Mouse (Mus musculus): ENCODE measurements around the gene Traip. TPM values are rescaled to one million over a fixed set of nuclear protein-coding genes. Genes with fewer than 3 reads are reported as not detected.

Traip gene
- polyA plus RNA-seq, 1 experiment from 2014 or later = 45.9 TPM

DNA sequence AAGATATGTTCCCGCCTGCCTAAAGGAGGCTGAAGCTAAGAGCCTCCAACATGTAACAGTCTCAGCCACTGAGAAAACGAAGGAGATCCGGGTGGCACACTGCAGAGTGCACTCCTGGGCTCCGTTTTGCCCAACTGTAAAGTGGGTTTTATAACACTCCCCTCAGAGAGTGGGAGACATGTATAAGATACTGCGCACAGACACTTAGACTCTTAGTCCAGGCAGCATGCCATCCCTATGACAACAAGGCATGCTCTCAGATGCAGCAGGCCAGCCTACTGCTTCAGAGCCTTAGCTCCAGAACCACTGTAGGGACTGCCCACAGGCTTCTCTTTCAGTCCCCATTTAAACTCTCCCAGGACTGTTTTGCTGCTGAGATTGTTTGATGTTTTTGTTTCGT lies 31.1 kb upstream of the Traip start:
- Histone ChIP-seq H3K36me3 (no peaks in the 10 kb centered on the region), H3K4me3 (no peak overlapping the region), H3K9me3 (replicated peaks) (no peaks in the 10 kb centered on the region), H3K27ac (no peak overlapping the region), H3K4me1 (peaks cover 18% of the 10 kb centered on the region), H3K27me3 (ENCODE audit: low read depth, poor library complexity, severe bottlenecking) (0 out of 2 replicates have a peak, but pooled peaks cover 9% of the 10 kb centered on the region)
- 84% methylated on average over 6 of the region's 6 CpGs for WGBS
- no peak for DNase-seq (ENCODE audit: low spot score)

DNA sequence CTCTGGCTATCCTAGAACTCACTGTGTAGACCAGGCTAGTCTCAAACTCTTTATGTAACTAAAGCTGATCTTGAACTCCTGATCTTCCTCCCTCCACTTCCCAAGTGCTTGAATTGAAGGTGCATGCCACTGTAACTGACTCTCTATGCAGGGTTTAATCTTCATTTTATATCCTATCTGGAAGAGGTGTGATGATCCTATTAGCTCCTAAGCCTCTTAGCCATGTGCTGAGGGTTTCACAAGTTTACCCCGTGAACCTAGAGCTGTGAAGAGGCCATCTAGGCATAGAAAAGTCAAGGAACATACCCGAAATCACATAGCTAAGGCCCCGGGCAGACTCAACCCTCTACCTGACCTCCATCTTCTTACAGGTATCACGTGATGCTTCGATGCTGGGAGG lies 30.5 kb upstream of the Traip start:
- no peak overlapping the region for H3K4me3 ChIP-seq
- H3K4me1 ChIP-seq = peaks cover 22% of the 10 kb centered on the region
- H3K9me3 ChIP-seq (replicated peaks) = no peaks in the 10 kb centered on the region
- DNase-seq (ENCODE audit: low spot score) = no peak
- H3K27me3 ChIP-seq (ENCODE audit: low read depth, poor library complexity, severe bottlenecking) = 0 out of 2 replicates have a peak, but pooled peaks cover 9% of the 10 kb centered on the region
- WGBS = 88% methylated on average over 5 of the region's 5 CpGs
- H3K36me3 ChIP-seq = no peaks in the 10 kb centered on the region
- no peak overlapping the region for H3K27ac ChIP-seq

DNA sequence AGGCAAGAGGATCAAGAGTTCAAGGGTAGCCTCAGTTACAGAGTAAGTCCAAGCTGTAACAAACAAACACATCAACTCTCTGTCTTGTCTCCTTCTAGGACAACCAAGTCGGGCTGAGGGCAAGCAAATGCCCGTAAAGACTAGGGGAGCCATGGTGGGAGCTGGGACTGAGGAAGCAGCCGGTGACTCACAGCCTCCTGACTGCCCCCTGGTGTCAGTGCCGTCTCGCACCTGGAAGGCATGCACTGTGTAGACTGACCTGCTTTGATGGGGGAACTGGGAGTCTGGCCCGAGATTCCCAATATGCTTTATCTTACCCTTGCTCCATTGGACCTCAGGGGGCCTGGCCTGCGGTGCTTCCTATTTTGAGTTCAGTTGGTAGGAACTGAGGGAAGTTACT lies 26.9 kb upstream of the Traip start:
- H3K4me3 ChIP-seq = no peak overlapping the region
- H3K9me3 ChIP-seq (replicated peaks) = no peaks in the 10 kb centered on the region
- 33% methylated on average over 7 of the region's 7 CpGs for WGBS
- no peak for DNase-seq (ENCODE audit: low spot score)
- no peak overlapping the region for H3K27ac ChIP-seq
- H3K27me3 ChIP-seq (ENCODE audit: low read depth, poor library complexity, severe bottlenecking) = no peaks in the 10 kb centered on the region
- H3K4me1 ChIP-seq = peaks cover 22% of the 10 kb centered on the region
- no peaks in the 10 kb centered on the region for H3K36me3 ChIP-seq

DNA sequence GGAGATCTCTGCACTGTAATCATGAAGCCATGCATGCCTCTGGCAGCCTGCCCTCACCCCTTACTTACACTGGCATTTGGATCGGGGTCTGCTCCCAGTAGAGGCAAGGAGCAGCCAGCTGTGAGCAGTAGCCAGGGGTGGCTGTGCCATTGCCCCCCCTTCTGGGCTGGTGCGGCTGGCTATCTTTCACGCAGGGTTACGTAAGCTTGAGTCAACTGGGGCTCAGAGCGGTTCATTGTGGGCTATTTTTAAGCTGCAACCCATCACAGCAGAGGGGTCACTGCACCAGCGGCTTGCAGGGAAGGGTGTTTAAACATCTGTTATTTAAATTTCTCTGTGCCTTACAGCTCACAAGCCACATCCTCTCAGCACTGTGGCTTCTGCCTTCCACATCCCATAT lies 26.0 kb upstream of the Traip start:
- no peaks in the 10 kb centered on the region for H3K36me3 ChIP-seq
- H3K27ac ChIP-seq = 0 out of 2 replicates have a peak overlapping the region, but pooled peaks have one; percentile 30
- H3K4me3 ChIP-seq = no peak overlapping the region
- 64% methylated on average over 6 of the region's 6 CpGs for WGBS
- H3K27me3 ChIP-seq (ENCODE audit: low read depth, poor library complexity, severe bottlenecking) = no peaks in the 10 kb centered on the region
- H3K4me1 ChIP-seq = peaks cover 19% of the 10 kb centered on the region
- DNase-seq (ENCODE audit: low spot score) = no peak
- no peaks in the 10 kb centered on the region for H3K9me3 ChIP-seq (replicated peaks)

DNA sequence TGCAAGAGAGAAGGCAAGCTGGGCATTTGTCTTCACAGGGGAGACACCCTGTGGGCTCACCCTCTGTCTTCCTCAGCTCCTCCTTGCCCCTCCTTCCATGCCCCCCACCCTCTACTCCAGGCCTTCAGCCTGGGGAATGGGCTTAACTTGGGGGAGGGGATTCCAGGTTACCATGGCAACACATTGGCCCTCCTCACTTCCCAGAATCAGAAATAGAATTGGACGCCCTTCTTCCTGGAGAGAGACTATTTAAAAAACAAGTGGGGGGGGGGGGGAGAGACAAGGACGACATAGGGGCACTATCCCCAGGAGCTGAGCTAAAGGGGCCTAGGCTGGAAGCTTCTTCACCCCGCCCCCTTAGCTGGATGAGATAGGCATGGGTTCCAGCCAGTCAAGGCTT lies 24.7 kb upstream of the Traip start:
- peaks cover 19% of the 10 kb centered on the region for H3K4me1 ChIP-seq
- DNase-seq (ENCODE audit: low spot score) = no peak
- WGBS = 40% methylated on average over 3 of the region's 3 CpGs
- no peak overlapping the region for H3K27ac ChIP-seq
- no peak overlapping the region for H3K4me3 ChIP-seq
- no peaks in the 10 kb centered on the region for H3K36me3 ChIP-seq
- H3K9me3 ChIP-seq (replicated peaks) = no peaks in the 10 kb centered on the region
- H3K27me3 ChIP-seq (ENCODE audit: low read depth, poor library complexity, severe bottlenecking) = no peaks in the 10 kb centered on the region

DNA sequence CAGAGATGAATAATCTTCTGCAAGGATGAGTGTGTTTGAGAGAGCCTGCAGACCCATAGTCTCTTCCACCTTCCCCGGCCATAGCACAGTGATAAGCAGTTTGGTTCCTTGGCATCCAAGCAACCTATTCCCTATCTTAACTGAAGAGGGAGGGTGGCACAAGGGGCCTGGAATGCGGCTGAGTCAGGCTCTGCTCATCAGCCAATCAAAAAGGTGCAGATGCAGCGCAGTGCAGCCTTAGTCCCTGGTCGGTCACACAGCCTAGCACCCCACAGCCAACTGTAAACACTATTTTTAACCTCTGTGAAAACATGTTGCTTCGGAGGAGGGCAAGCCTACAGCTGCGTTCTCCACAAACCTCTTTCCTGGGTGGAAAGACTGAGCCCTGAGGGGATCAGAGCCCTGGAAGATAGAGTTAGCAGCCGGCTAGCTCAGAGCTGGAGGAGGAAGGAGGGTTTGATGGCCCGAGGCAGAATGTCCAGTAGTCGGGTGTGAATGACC lies 23.0 kb upstream of the Traip start:
- H3K27ac ChIP-seq = no peak overlapping the region
- no peaks in the 10 kb centered on the region for H3K27me3 ChIP-seq (ENCODE audit: low read depth, poor library complexity, severe bottlenecking)
- H3K9me3 ChIP-seq (replicated peaks) = no peaks in the 10 kb centered on the region
- DNase-seq (ENCODE audit: low spot score) = no peak
- 55% methylated on average over 9 of the region's 9 CpGs for WGBS
- no peak overlapping the region for H3K4me3 ChIP-seq
- no peaks in the 10 kb centered on the region for H3K36me3 ChIP-seq
- H3K4me1 ChIP-seq = peaks cover 22% of the 10 kb centered on the region

DNA sequence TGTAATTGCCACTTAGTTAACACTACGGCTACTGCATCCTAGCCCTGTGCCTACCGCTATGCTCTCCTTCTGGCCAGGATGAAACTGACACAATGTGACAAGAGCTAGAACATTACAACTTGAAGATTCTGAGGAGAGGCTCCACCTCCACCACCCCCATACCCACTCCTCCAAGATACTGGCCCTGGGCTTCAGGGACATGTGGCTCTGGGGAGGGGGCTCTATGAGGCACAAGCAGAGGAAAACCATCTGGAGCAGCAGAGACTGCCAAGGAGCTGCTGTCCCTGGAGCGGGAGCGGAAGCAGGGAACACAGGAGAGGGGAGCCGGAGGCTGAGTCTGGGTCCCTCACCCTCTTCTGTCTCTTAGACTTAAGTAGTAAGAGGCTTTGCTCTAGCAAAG lies 22.2 kb upstream of the Traip start:
- Histone ChIP-seq H3K27me3 (ENCODE audit: low read depth, poor library complexity, severe bottlenecking) (no peaks in the 10 kb centered on the region), H3K36me3 (no peaks in the 10 kb centered on the region), H3K27ac (no peak overlapping the region), H3K4me1 (peaks cover 28% of the 10 kb centered on the region), H3K9me3 (replicated peaks) (no peaks in the 10 kb centered on the region), H3K4me3 (no peak overlapping the region)
- DNase-seq (ENCODE audit: low spot score) = no peak
- WGBS = 84% methylated on average over 5 of the region's 5 CpGs

DNA sequence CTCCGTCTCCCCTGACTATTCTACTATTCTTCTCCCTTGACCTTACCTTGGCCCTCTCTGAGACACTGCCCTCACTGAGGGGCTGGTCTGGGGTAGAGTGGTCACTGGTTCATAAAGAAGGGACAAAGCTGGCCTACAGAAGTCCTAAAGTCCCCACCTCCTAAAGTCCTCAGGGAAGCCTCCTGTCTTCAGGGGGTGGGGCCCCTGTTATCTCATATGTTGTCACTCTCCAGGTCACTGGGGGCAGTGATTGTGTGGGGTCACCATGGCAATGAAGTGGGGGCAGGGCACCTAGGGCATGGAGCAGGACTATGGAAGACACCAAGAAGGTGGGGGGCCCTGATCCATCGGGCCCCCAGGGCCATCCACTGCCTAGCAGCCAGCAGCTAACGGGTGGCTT lies 21.8 kb upstream of the Traip start, which contains the start of gene Actl11:
Actl11 (plus strand) TSS at position 301 of the 400 bp plus-strand sequence.
- H3K4me3 ChIP-seq = no peak within 1 kb of the TSS
- no peaks in the 10 kb centered on the region for H3K27me3 ChIP-seq (ENCODE audit: low read depth, poor library complexity, severe bottlenecking)
- no peaks in the 10 kb centered on the region for H3K9me3 ChIP-seq (replicated peaks)
- H3K36me3 ChIP-seq = no peaks in the 10 kb centered on the region
- WGBS = 89% methylated on average over 3 of the region's 3 CpGs
- H3K27ac ChIP-seq = no peak within 1 kb of the TSS
- DNase-seq (ENCODE audit: low spot score) = no peak
- peaks cover 28% of the 10 kb centered on the region for H3K4me1 ChIP-seq

DNA sequence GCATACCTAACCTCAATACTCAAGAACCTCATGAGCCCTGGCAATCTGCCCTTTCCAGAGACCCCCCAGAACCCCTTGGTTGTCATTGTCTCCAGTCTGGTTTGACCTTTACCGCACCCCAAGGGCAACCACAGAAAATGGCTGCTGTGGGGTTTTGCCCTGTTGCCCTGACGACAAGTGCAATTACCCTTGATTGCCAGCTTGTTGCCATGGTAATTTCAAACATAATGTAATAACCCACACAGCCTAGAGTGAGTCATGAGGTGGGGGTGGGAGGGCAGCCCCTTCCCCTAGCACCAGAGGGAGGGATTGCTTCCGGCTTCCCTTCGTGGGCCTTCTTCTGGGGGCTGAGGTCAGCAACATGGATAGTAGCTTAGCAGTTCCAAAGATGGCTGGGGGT lies 17.7 kb upstream of the Traip start:
- H3K27ac ChIP-seq = no peak overlapping the region

DNA sequence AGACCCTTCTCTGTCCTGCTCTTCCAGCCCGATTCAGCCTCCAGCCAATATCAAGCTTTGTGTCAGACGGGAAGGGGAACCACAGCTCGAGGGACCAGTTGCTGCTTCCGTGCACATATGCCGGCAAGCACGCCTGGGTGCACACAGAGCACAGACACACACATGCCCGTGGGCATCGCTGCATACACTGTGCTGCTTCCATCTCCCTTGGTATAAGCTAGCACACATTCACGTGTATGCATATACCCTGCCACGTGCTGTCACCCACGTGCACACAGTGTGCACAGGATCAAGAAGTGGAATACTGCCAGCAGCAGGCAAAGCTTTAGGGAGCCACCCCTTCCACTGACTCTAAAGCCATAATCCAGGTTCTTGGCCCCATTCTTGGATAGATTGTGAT lies 15.8 kb upstream of the Traip start:
- 93% methylated on average over 11 of the region's 11 CpGs for WGBS
- Histone ChIP-seq H3K27me3 (ENCODE audit: low read depth, poor library complexity, severe bottlenecking) (peaks cover 45% of the 10 kb centered on the region), H3K27ac (no peak overlapping the region), H3K4me3 (no peak overlapping the region), H3K9me3 (replicated peaks) (no peaks in the 10 kb centered on the region), H3K36me3 (no peaks in the 10 kb centered on the region), H3K4me1 (peaks cover 40% of the 10 kb centered on the region)
- DNase-seq (ENCODE audit: low spot score) = no peak

More for the DNA sequence above, 17.7 kb upstream of the Traip start:
- H3K4me3 ChIP-seq = no peak overlapping the region
- H3K36me3 ChIP-seq = no peaks in the 10 kb centered on the region
- WGBS = 75% methylated on average over 4 of the region's 4 CpGs
- H3K27me3 ChIP-seq (ENCODE audit: low read depth, poor library complexity, severe bottlenecking) = peaks cover 32% of the 10 kb centered on the region
- peaks cover 37% of the 10 kb centered on the region for H3K4me1 ChIP-seq
- H3K9me3 ChIP-seq (replicated peaks) = no peaks in the 10 kb centered on the region
- no peak for DNase-seq (ENCODE audit: low spot score)

DNA sequence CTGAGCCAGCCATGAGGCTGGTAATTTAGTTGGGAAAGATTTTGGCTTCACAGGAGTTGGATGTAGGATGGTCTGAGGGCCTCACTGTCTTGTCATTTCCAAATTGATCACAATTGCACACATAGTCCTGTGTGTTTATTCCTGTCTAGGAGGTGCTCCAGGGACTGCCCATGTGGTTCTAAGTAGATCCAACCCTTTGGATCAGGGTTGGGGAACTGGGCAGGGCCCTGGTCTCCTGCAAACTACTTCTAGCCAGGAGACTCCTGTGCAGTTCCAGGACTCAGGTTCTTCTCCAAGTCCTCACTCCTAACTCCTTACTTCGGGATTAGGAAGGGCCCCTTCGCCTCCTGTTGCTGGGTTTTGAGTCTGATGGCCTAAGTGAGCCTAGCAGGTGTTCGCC lies 14.6 kb upstream of the Traip start, which contains the start of gene Camkv:
Camkv (plus strand) TSS at position 301 of the 400 bp plus-strand sequence.
- 14% methylated on average over 3 of the region's 3 CpGs for WGBS
- H3K27ac ChIP-seq = peak within 1 kb of the TSS; percentile 83

DNA sequence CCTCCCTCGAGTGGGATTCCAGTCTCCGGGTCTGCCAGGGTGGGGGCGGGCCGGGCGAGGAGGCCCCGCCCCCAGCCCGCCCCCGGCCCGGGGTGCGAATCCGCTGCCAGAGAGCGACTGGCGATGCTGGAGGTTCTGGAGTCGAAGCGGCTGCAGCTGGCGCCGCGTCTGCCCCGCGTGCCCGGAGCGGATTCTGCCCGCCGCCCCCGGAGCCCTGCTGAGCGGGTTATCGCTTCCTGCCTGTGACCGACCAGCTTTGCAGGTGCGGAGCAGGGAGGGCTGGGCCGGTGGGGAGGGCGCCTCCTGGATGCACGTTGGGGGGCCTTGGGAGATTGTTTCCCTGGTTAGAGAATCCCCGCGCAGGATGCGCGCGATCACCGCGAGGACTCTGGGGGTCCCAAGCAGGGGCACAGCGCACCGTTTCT lies 14.1 kb upstream of the Traip start:
- Histone ChIP-seq H3K9me3 (replicated peaks) (no peaks in the 10 kb centered on the region), H3K36me3 (no peaks in the 10 kb centered on the region), H3K4me3 (peak overlapping the region; percentile 68), H3K27me3 (ENCODE audit: low read depth, poor library complexity, severe bottlenecking) (peaks cover 45% of the 10 kb centered on the region), H3K4me1 (peaks cover 45% of the 10 kb centered on the region), H3K27ac (peak overlapping the region; percentile 83)
- WGBS = under 1% methylated on average over 41 of the region's 41 CpGs
- peak; percentile 81 for DNase-seq (ENCODE audit: low spot score)

More for the DNA sequence above, 14.6 kb upstream of the Traip start, which contains the start of gene Camkv:
- Histone ChIP-seq H3K4me1 (peaks cover 43% of the 10 kb centered on the region), H3K4me3 (peak within 1 kb of the TSS; percentile 68), H3K9me3 (replicated peaks) (no peaks in the 10 kb centered on the region), H3K27me3 (ENCODE audit: low read depth, poor library complexity, severe bottlenecking) (peaks cover 45% of the 10 kb centered on the region), H3K36me3 (no peaks in the 10 kb centered on the region)
- DNase-seq (ENCODE audit: low spot score) = no peak

DNA sequence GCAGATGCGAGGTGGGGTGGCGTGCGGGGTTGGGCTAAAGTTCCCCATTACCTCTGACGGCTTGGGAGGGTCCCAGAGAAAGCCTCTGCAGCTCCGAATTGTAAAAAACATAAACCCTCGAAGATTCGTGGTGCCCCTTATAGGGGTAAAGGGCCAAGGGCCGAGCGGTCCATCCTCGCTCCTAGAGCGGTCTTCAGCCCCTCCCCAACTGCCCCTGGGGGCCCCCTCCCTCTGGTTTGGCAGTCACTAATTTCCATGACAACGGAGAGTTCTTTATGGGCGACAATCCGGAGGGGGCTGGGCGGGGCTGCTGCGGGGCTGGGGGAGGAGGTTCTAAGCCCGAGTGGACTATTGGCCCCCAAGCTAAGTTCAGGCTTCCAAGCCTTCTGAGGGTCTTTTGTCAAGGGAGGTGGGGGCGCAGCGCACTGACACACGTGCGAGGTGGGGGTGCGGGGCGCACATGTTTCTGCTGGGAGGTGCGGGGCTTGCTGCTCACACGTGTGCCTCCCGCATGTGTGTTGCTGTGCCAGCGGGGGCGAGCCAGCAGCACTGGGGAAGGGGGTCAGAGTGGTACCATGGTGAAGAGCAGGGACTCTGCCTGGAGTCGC lies 13.6 kb upstream of the Traip start:
- peak; percentile 59 for DNase-seq (ENCODE audit: low spot score)
- Histone ChIP-seq H3K27ac (peak overlapping the region; percentile 83), H3K4me1 (peaks cover 45% of the 10 kb centered on the region), H3K9me3 (replicated peaks) (no peaks in the 10 kb centered on the region), H3K4me3 (peak overlapping the region; percentile 68), H3K36me3 (no peaks in the 10 kb centered on the region), H3K27me3 (ENCODE audit: low read depth, poor library complexity, severe bottlenecking) (peaks cover 45% of the 10 kb centered on the region)
- under 1% methylated on average over 29 of the region's 29 CpGs for WGBS

All from limb, embryonic 10.5 days (tissue).